Mouse (Mus musculus): ENCODE data around the gene Grid1.

- TF ChIP-seq POLR2A (IDR thresholded peaks at IDR 0.05; ENCODE audit: low read depth, low read length) (no peak), CTCF (conservative IDR thresholded peaks at IDR 0.05; ENCODE audit: insufficient read depth, insufficient read length, low read depth, low read length) (no peak)
These were observed 45.7 kb upstream of the Grid1 start for GRCm38 (mm10) chr14:34774231-34774630.

Data from kidney, adult 2 months (tissue).